Mouse (Mus musculus): ENCODE measurements around the gene Rps6kl1. TPM values are rescaled to one million over a fixed set of nuclear protein-coding genes. Genes with fewer than 3 reads are reported as not detected.

Gene Rps6kl1
- total and polyA plus RNA-seq, 3 experiments: 5.4 to 6.2 TPM; not detected in 1

GRCm38 (mm10) chr12:85194623-85195018 lies 43.6 kb upstream of the Rps6kl1 start:
- no peak overlapping the region for H3K9ac ChIP-seq (ENCODE audit: control insufficient read depth, low read depth, low read length, poor library complexity, severe bottlenecking)
- TF ChIP-seq BHLHE40 (IDR thresholded peaks at IDR 0.05; ENCODE audit: borderline replicate concordance, low read depth, low read length) (no peak), SIN3A (IDR thresholded peaks at IDR 0.05; ENCODE audit: low read length) (no peak), USF1 (IDR thresholded peaks at IDR 0.05; ENCODE audit: low read depth, low read length) (no peak), ELF1 (IDR thresholded peaks at IDR 0.05; ENCODE audit: low read depth, low read length) (no peak), ZKSCAN1 (IDR thresholded peaks at IDR 0.05; ENCODE audit: low read depth, low read length) (no peak), NRF1 (IDR thresholded peaks at IDR 0.05; ENCODE audit: insufficient read depth, low read depth, low read length, poor library complexity, severe bottlenecking) (no peak), TBP (IDR thresholded peaks at IDR 0.05; ENCODE audit: low read depth, low read length) (no peak), CHD2 (IDR thresholded peaks at IDR 0.05; ENCODE audit: low read length) (no peak), POLR2AphosphoS5 (IDR thresholded peaks at IDR 0.05; ENCODE audit: borderline replicate concordance, low read depth, low read length) (no peak), ZNF384 (IDR thresholded peaks at IDR 0.05; ENCODE audit: low read depth, low read length) (no peak), MYB (IDR thresholded peaks at IDR 0.05; ENCODE audit: low read depth, low read length) (no peak), ZMIZ1 (IDR thresholded peaks at IDR 0.05; ENCODE audit: low read depth, low read length) (no peak)
- H3K9me3 ChIP-seq (replicated peaks; ENCODE audit: insufficient read depth, low read length): no peaks in the 10 kb centered on the region
- H3K27me3 ChIP-seq (ENCODE audit: control insufficient read depth in 1 of 2, insufficient read depth in 2 of 2, low read length in 2 of 2): peaks cover 2% of the 10 kb centered on the region in 2 experiments; a peak in 1 of 4 replicates
- H3K27ac ChIP-seq (ENCODE audit: control insufficient read depth, low read depth, low read length): no peak overlapping the region
- peaks cover 0 to 8% of the 10 kb centered on the region in 2 experiments; a peak in 3 of 4 replicates for H3K4me1 ChIP-seq (ENCODE audit: control insufficient read depth in 1 of 2, insufficient read depth in 2 of 2, low read length in 2 of 2)
- no peaks in the 10 kb centered on the region for H3K79me2 ChIP-seq (ENCODE audit: control insufficient read depth, insufficient read depth, low read length, poor library complexity)
- H3K4me3 ChIP-seq (ENCODE audit: control insufficient read depth in 1 of 2, insufficient read depth in 1 of 2, low read depth in 2 of 2, low read length in 2 of 2): no peak overlapping the region
- H3K36me3 ChIP-seq (ENCODE audit: control insufficient read depth in 1 of 2, insufficient read depth in 2 of 2, low read length in 2 of 2): no peaks in the 10 kb centered on the region; a peak in 1 of 4 replicates
- no peak for DNase-seq (ENCODE audit: low read depth, low spot score)

DNA sequence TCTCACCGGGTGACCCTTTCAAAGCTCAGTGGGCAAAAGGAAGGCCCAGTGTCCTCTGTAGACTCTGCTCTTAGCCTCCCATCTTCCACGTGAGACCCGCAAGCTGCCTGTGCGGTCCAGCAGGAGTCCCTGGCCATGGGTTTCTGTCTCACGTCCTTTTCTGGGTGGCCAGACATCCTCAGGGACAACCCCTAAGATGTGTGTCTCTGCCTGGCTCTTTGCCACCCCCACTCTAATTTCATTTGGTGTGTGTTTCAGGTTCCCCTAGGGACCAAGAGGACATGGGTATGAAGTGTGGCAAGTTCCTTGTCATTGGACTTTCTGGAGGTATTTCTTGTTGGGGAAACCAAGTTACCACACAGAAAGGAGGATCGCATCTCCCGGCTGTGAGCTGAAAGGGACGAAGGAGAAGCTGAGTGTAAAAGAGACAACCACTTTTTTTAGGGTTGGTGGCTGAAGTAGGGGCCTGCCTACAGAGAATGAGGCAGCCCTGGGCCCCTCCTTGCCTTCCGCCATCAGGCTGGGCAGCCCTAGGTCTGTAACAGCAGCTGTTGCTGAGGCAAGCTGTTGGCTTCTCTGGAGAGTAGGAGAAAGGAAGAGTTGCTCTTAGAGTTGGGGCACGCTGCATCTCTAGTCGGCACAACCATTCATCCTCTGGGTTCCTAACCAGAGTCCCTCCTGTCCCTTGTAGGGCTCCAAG lies 43.0 kb upstream of the Rps6kl1 start:
- H3K9me3 ChIP-seq (replicated peaks; ENCODE audit: insufficient read depth, low read length): no peaks in the 10 kb centered on the region
- no peak for DNase-seq (ENCODE audit: low read depth, low spot score)
- no peak overlapping the region for H3K27ac ChIP-seq (ENCODE audit: control insufficient read depth, low read depth, low read length)
- TF ChIP-seq RCOR1 (IDR thresholded peaks at IDR 0.05; ENCODE audit: low read depth, low read length) (no peak), CHD1 (IDR thresholded peaks at IDR 0.05; ENCODE audit: low read depth, low read length) (no peak), NRF1 (IDR thresholded peaks at IDR 0.05; ENCODE audit: insufficient read depth, low read depth, low read length, poor library complexity, severe bottlenecking) (no peak), GABPA (IDR thresholded peaks at IDR 0.05; ENCODE audit: low read depth, low read length) (no peak), ZMIZ1 (IDR thresholded peaks at IDR 0.05; ENCODE audit: low read depth, low read length) (no peak), GATA1 (IDR thresholded peaks at IDR 0.05; ENCODE audit: low read depth, low read length) (no peak), CTCF (IDR thresholded peaks at IDR 0.05 in 2 of 3, conservative IDR thresholded peaks at IDR 0.05 in 1 of 3; ENCODE audit: control insufficient read depth in 1 of 3, insufficient read depth in 1 of 3, low read depth in 2 of 3, low read length in 3 of 3, poor library complexity in 1 of 3, severe bottlenecking in 1 of 3) (no peak), RAD21 (IDR thresholded peaks at IDR 0.05; ENCODE audit: low read depth, low read length) (no peak), MXI1 (IDR thresholded peaks at IDR 0.05; ENCODE audit: low read depth, low read length) (no peak), TBP (IDR thresholded peaks at IDR 0.05; ENCODE audit: low read depth, low read length) (no peak), USF1 (IDR thresholded peaks at IDR 0.05; ENCODE audit: low read depth, low read length) (no peak), EP300 (IDR thresholded peaks at IDR 0.05; ENCODE audit: low read depth in 1 of 2, low read length in 2 of 2) (no peak), POLR2A (IDR thresholded peaks at IDR 0.05; ENCODE audit: control insufficient read depth in 1 of 2, insufficient read depth in 1 of 2, low read depth in 1 of 2, low read length in 2 of 2, poor library complexity in 1 of 2) (no peak), MAZ (IDR thresholded peaks at IDR 0.05; ENCODE audit: low read depth, low read length) (no peak), USF2 (IDR thresholded peaks at IDR 0.05; ENCODE audit: borderline replicate concordance in 1 of 2, insufficient read depth in 1 of 2, low read depth in 1 of 2, low read length in 2 of 2) (no peak), UBTF (IDR thresholded peaks at IDR 0.05; ENCODE audit: borderline replicate concordance, insufficient read depth, low read depth, low read length) (no peak), TAL1 (IDR thresholded peaks at IDR 0.05; ENCODE audit: low read length) (no peak)
- H3K79me2 ChIP-seq (ENCODE audit: control insufficient read depth, insufficient read depth, low read length, poor library complexity): no peaks in the 10 kb centered on the region
- no peaks in the 10 kb centered on the region; a peak in 1 of 4 replicates for H3K36me3 ChIP-seq (ENCODE audit: control insufficient read depth in 1 of 2, insufficient read depth in 2 of 2, low read length in 2 of 2)
- H3K4me1 ChIP-seq (ENCODE audit: control insufficient read depth in 1 of 2, insufficient read depth in 2 of 2, low read length in 2 of 2): peaks cover 0 to 8% of the 10 kb centered on the region in 2 experiments; a peak in 3 of 4 replicates
- H3K4me3 ChIP-seq (ENCODE audit: control insufficient read depth in 1 of 2, insufficient read depth in 1 of 2, low read depth in 2 of 2, low read length in 2 of 2): no peak overlapping the region
- no peak overlapping the region for H3K9ac ChIP-seq (ENCODE audit: control insufficient read depth, low read depth, low read length, poor library complexity, severe bottlenecking)
- H3K27me3 ChIP-seq (ENCODE audit: control insufficient read depth in 1 of 2, insufficient read depth in 2 of 2, low read length in 2 of 2): peaks cover 2% of the 10 kb centered on the region in 2 experiments; a peak in 1 of 4 replicates

All from MEL (cell line).